Mouse (Mus musculus) erythroid progenitor cell, adult 5-6 weeks (primary cell): ENCODE measurements around the gene Wdr76. TPM values are rescaled to one million over a fixed set of nuclear protein-coding genes. Genes with fewer than 3 reads are reported as not detected.

ENCODE experiments used
- ATAC-seq: replicated peaks from 2 replicates; pipeline ENCODE4 v1.8.0; 2016; ENCODE audit warnings: moderate number of reproducible peaks, mild to moderate bottlenecking, moderate TSS enrichment, inconsistent platforms; ENCODE audit not compliant: poor library complexity, low FRiP score, severe bottlenecking
- total RNA-seq, 2 experiments: library from RNA; stranded (forward) in 1 of 2; stranded (reverse) in 1 of 2; fragments of 150-400 nt in 1 of 2; fragments of 186-747, 209-891 nt in 1 of 2; gene quantifications; 2 replicates each; pipeline versions ENCODE4 v1.2.3 to v1.2.4; 2015 to 2017; ENCODE audit warnings: low replicate concordance in 2 of 2

The Wdr76 gene
- total RNA-seq, 2 experiments from 2014 or later, result 35.3 to 39.0 TPM

GRCm38 (mm10) chr2:121588309-121588694 lies 81.8 kb downstream of the Wdr76 start:
- no peak for ATAC-seq

DNA sequence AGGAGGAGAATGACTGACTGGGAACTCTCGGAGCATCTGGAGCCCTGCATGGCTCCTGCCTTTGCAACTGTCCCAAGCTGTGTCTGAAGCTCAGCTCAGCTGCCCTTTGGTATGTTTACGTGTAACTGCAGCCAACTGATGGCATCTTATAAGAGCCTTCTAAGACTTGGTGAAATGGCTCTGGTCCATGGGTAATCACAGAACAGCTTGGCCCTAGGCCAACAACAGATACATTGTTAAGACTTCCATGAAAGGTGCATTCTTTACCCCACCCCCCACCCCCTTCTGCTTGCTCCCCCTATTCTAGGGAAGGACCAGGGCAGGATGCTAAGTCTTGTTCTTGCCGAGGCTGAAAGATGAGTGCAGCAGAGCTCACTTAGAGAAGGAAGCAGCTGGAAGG lies 87.6 kb downstream of the Wdr76 start:
- no peak for ATAC-seq

Other genes starting within 250 kb of the Wdr76 start
- 42.8 and 53.0 TPM in 2 replicates for gene Trp53bp1, start 235.3 kb upstream of the Wdr76 start, total RNA-seq (2015; ENCODE audit: low replicate concordance)
- 78.3 and 98.6 TPM in 2 replicates for gene Trp53bp1, start 235.3 kb upstream of the Wdr76 start, total RNA-seq (2017; ENCODE audit: low replicate concordance)
- gene Map1a, start 217.1 kb upstream of the Wdr76 start, total RNA-seq (2015; ENCODE audit: low replicate concordance), result 0.36 TPM in 1 of 2 replicates, not detected in the other
- gene Map1a, start 217.1 kb upstream of the Wdr76 start, total RNA-seq (2017; ENCODE audit: low replicate concordance), result 0.64 and 0.83 TPM in 2 replicates
- 12.6 and 19.3 TPM in 2 replicates for gene Ppip5k1, start 151.3 kb upstream of the Wdr76 start, total RNA-seq (2015; ENCODE audit: low replicate concordance)
- gene Ppip5k1, start 151.3 kb upstream of the Wdr76 start, total RNA-seq (2017; ENCODE audit: low replicate concordance), result 18.6 and 24.6 TPM in 2 replicates
- not detected in 2 replicates for gene Ckmt1, start 149.0 kb upstream of the Wdr76 start, total RNA-seq (2015; ENCODE audit: low replicate concordance)
- gene Ckmt1, start 149.0 kb upstream of the Wdr76 start, total RNA-seq (2017; ENCODE audit: low replicate concordance), result not detected in 2 replicates
- gene Strc, start 119.6 kb upstream of the Wdr76 start, total RNA-seq (2015; ENCODE audit: low replicate concordance), result 0.36 TPM in 1 of 2 replicates, not detected in the other
- gene Strc, start 119.6 kb upstream of the Wdr76 start, total RNA-seq (2017; ENCODE audit: low replicate concordance), result not detected in 2 replicates
- gene Pdia3, start 92.9 kb upstream of the Wdr76 start, total RNA-seq (2015; ENCODE audit: low replicate concordance), result 95.9 and 112 TPM in 2 replicates
- 73.1 and 88.2 TPM in 2 replicates for gene Pdia3, start 92.9 kb upstream of the Wdr76 start, total RNA-seq (2017; ENCODE audit: low replicate concordance)
- gene Catsper2, start 92.9 kb upstream of the Wdr76 start, total RNA-seq (2015; ENCODE audit: low replicate concordance), result not detected in 2 replicates
- not detected in 2 replicates for gene Catsper2, start 92.9 kb upstream of the Wdr76 start, total RNA-seq (2017; ENCODE audit: low replicate concordance)
- gene Ell3, start 62.4 kb upstream of the Wdr76 start, total RNA-seq (2015; ENCODE audit: low replicate concordance), result 1.4 TPM in 1 of 2 replicates, not detected in the other
- gene Ell3, start 62.4 kb upstream of the Wdr76 start, total RNA-seq (2017; ENCODE audit: low replicate concordance), result not detected in 2 replicates
- 89.4 and 100 TPM in 2 replicates for gene Serf2, start 57.5 kb upstream of the Wdr76 start, total RNA-seq (2015; ENCODE audit: low replicate concordance)
- gene Serf2, start 57.5 kb upstream of the Wdr76 start, total RNA-seq (2017; ENCODE audit: low replicate concordance), result 55.3 and 77.3 TPM in 2 replicates
- gene Hypk, start 53.4 kb upstream of the Wdr76 start, total RNA-seq (2015; ENCODE audit: low replicate concordance), result 28.1 and 64.1 TPM in 2 replicates
- 53.4 and 71.4 TPM in 2 replicates for gene Hypk, start 53.4 kb upstream of the Wdr76 start, total RNA-seq (2017; ENCODE audit: low replicate concordance)
- not detected in 2 replicates for gene Serinc4, start 49.9 kb upstream of the Wdr76 start, total RNA-seq (2015; ENCODE audit: low replicate concordance)
- gene Serinc4, start 49.9 kb upstream of the Wdr76 start, total RNA-seq (2017; ENCODE audit: low replicate concordance), result 8.6 TPM in 1 of 2 replicates, not detected in the other
- 23.4 and 25.6 TPM in 2 replicates for gene Mfap1b, start 32.7 kb upstream of the Wdr76 start, total RNA-seq (2015; ENCODE audit: low replicate concordance)
- 19.3 and 32.9 TPM in 2 replicates for gene Mfap1b, start 32.7 kb upstream of the Wdr76 start, total RNA-seq (2017; ENCODE audit: low replicate concordance)
- gene Mfap1a, start 58 bp upstream of the Wdr76 start, total RNA-seq (2015; ENCODE audit: low replicate concordance), result 22.2 and 28.8 TPM in 2 replicates
- gene Mfap1a, start 58 bp upstream of the Wdr76 start, total RNA-seq (2017; ENCODE audit: low replicate concordance), result 21.1 and 42.5 TPM in 2 replicates